Mouse (Mus musculus) kidney, adult 2 months (tissue): ENCODE measurements around the gene Nmt1. TPM values are rescaled to one million over a fixed set of nuclear protein-coding genes. Genes with fewer than 3 reads are reported as not detected.

ENCODE experiments used
- DNase-seq: peaks from one replicate; pipeline ENCODE4 v3.0.0; 2021
- H3K27ac ChIP-seq: fragments of 200-500 bp; 2 replicates; pipeline ENCODE4 v1.5.1; 2012; ENCODE audit warnings: low read depth, low read length, control low read depth, inconsistent platforms; ENCODE audit not compliant: insufficient read depth
- H3K27me3 ChIP-seq: fragments of 200-500 bp; replicated peaks from 2 replicates; pipeline ENCODE4 v1.6.1; 2012; ENCODE audit warnings: mild to moderate bottlenecking, moderate library complexity, low read length, inconsistent platforms; ENCODE audit not compliant: control insufficient read depth, insufficient read depth
- H3K36me3 ChIP-seq: fragments of 200-500 bp; 2 replicates; pipeline ENCODE4 v1.6.1; 2012; ENCODE audit warnings: mild to moderate bottlenecking, moderate library complexity, low read length, inconsistent platforms; ENCODE audit not compliant: control insufficient read depth, insufficient read depth
- H3K4me1 ChIP-seq: fragments of 200-500 bp; 2 replicates; pipeline ENCODE4 v1.6.1; 2011; ENCODE audit warnings: low read length; ENCODE audit not compliant: control insufficient read depth, insufficient read depth
- H3K4me3 ChIP-seq: fragments of 200-500 bp; 2 replicates; pipeline ENCODE4 v1.5.1; 2011; ENCODE audit warnings: mild to moderate bottlenecking, low read depth, low read length, control low read depth; ENCODE audit not compliant: insufficient read depth
- CTCF ChIP-seq: fragments of 200-500 bp; conservative IDR thresholded peaks from 2 replicates; pipeline ENCODE4 v1.5.1; 2011; ENCODE audit warnings: low read depth, mild to moderate bottlenecking, control low read depth, low read length, moderate library complexity, mixed read lengths; ENCODE audit not compliant: insufficient read depth, insufficient read length
- POLR2A ChIP-seq: fragments of 200-500 bp; IDR thresholded peaks from one replicate; pipeline ENCODE4 v1.6.1; 2011; ENCODE audit warnings: low read depth, low read length, control low read depth
- WGBS: fragments of 180-500 bp; shearing (Covaris S2); methylation state at CpG from one replicate; pipeline ENCODE4 v1.1.7; 2018; 5-methylcytosine and 5-hydroxymethylcytosine counted together
- polyA plus RNA-seq: library from polyadenylated mRNA; depleted of rRNA; stranded (reverse); fragments of >200 nt; gene quantifications from 2 replicates; pipeline ENCODE4 v1.2.3, GENCODE M21; 2012

Gene Nmt1
- polyA plus RNA-seq, 1 experiment: 49.7 TPM

DNA sequence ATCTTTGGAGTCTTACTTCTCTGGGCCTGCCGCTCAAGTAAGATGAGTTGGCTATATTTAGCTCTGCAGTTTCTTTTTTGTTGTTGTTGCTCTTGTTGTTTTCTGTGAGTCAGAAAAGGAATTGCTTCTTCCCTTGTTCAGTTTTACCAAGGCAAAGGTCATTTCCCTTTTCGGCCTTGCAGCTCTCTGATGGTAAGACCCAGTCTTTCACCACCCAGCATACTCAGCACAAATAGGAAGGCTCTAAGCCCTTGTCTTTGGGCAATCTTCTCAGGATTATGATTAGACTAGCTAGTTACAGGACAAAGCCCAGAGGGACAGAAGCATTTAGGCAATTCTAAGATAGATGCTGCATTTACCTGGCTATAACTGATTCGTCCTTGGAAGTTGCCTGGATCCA, 1.1 kb upstream of the Nmt1 start:
- Histone ChIP-seq H3K27me3 (no peaks in the 10 kb centered on the region), H3K4me1 (peaks cover 8% of the 10 kb centered on the region), H3K27ac (peak overlapping the region; percentile 39), H3K36me3 (no peaks in the 10 kb centered on the region), H3K4me3 (peak overlapping the region; percentile 16; the same call in 1 of the 2 replicates)
- no peak for TF ChIP-seq POLR2A
- TF ChIP-seq CTCF: no peak
- peak; percentile 71 for DNase-seq
- WGBS: 47% methylated on average over 3 of the region's 3 CpGs

DNA sequence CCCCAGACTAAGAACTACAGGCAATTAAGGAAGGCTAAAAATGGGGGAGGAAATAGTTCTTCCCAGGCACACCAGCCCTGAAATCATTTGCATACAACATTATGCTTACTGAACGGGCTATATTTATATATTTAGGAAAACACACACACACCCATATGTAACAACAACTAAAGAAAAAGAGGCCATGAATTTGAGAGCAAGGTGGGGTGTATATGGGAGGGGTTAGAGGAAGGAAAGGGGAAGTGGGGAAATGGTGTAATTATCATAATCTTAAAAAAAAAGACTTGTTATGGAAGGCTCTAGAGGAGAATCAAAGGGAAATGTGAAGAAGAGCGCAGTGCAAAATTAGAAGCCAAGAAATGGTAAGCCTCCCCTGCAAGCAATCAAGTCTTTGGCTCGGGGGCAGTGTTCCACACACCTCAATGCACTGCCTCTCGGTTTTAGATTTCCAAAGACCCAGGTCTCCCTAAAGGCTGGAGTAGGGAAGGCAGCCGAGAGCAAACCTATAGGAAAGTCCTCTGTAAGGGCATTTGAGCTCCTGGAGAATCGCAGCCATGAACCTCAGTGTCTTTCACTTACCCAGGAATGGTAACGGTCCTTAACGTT, 317 bp upstream of the Nmt1 start:
- H3K27ac ChIP-seq: peak overlapping the region; percentile 96
- TF ChIP-seq CTCF (no peak), POLR2A (no peak)
- DNase-seq: no peak
- 9% methylated on average over 8 of the region's 8 CpGs for WGBS
- peak overlapping the region; percentile 94 for H3K4me3 ChIP-seq
- H3K36me3 ChIP-seq: no peaks in the 10 kb centered on the region
- H3K4me1 ChIP-seq: peaks cover 8% of the 10 kb centered on the region; the same call in 1 of the 2 replicates
- no peaks in the 10 kb centered on the region for H3K27me3 ChIP-seq

- peak; percentile 32 for DNase-seq
- Histone ChIP-seq H3K36me3 (no peaks in the 10 kb centered on the region), H3K27ac (no peak overlapping the region), H3K4me3 (no peak overlapping the region), H3K27me3 (no peaks in the 10 kb centered on the region), H3K4me1 (peaks cover 12% of the 10 kb centered on the region; the same call in 1 of the 2 replicates)
- TF ChIP-seq POLR2A (no peak), CTCF (no peak)
- 61% methylated on average over 3 of the region's 3 CpGs for WGBS
These were observed 5.0 kb downstream of the Nmt1 start for GRCm38 (mm10) chr11:103033030-103033429.

GRCm38 (mm10) chr11:103035007-103035406, 7.0 kb downstream of the Nmt1 start:
- Histone ChIP-seq H3K4me3 (no peak overlapping the region), H3K27ac (no peak overlapping the region), H3K4me1 (peaks cover 12% of the 10 kb centered on the region; the same call in 1 of the 2 replicates), H3K27me3 (no peaks in the 10 kb centered on the region), H3K36me3 (no peaks in the 10 kb centered on the region)
- no peak for DNase-seq
- TF ChIP-seq CTCF (no peak), POLR2A (no peak)
- 57% methylated on average over 6 of the region's 6 CpGs for WGBS

GRCm38 (mm10) chr11:103036881-103037465, 9.0 kb downstream of the Nmt1 start:
- no peaks in the 10 kb centered on the region for H3K27me3 ChIP-seq
- H3K36me3 ChIP-seq: no peaks in the 10 kb centered on the region
- no peak overlapping the region for H3K4me3 ChIP-seq
- no peak overlapping the region for H3K27ac ChIP-seq
- TF ChIP-seq POLR2A (no peak), CTCF (no peak)
- peak; percentile 42 for DNase-seq
- 59% methylated on average over 8 of the region's 8 CpGs for WGBS
- peaks cover 12% of the 10 kb centered on the region; the same call in 1 of the 2 replicates for H3K4me1 ChIP-seq

DNA sequence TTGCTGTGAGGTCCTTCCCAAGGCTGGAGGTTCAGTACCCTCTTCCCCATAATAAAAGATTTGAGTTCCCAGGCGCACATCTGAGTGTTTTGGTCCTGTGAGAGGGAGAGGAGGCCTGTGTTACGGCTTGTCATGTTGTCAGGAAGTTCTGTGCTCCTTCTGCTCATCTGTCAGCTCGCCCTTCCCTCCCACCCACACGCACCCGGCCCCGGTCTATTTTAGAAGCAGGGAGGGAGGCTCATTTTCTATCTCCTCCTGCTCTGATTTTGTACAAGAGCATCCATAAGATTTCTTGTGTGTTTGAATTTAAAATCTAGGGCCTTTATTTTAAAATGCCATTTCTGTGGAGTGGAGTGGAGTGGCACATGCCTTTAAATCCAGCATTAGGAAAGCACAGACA, 10.0 kb downstream of the Nmt1 start:
- DNase-seq: no peak
- Histone ChIP-seq H3K36me3 (no peaks in the 10 kb centered on the region), H3K4me3 (no peak overlapping the region), H3K27me3 (no peaks in the 10 kb centered on the region), H3K4me1 (peaks cover 12% of the 10 kb centered on the region; the same call in 1 of the 2 replicates), H3K27ac (no peak overlapping the region)
- TF ChIP-seq CTCF (no peak), POLR2A (no peak)
- WGBS: 69% methylated on average over 6 of the region's 6 CpGs

- Histone ChIP-seq H3K36me3 (no peaks in the 10 kb centered on the region; the same call in 1 of the 2 replicates), H3K4me1 (no peaks in the 10 kb centered on the region), H3K27ac (no peak overlapping the region), H3K4me3 (no peak overlapping the region), H3K27me3 (no peaks in the 10 kb centered on the region)
- no peak for TF ChIP-seq POLR2A
- TF ChIP-seq CTCF: no peak
- no peak for DNase-seq
- WGBS: 67% methylated on average over 4 of the region's 4 CpGs
These were observed 14.8 kb downstream of the Nmt1 start for GRCm38 (mm10) chr11:103042828-103043227.
